Mouse (Mus musculus) splenic B cell, adult 2 months (primary cell): Measurements from ENCODE around the gene Ddx46.
"Not testable (repeated sequence)": the region's sequence is repeated elsewhere in the genome, so short reads cannot be mapped to it uniquely, and the experiment has no call there.

Experiments used
- DNase-seq: peaks from one replicate; pipeline ENCODE4 v3.0.0-alpha.2; 2011; ENCODE audit warnings: low read depth, low spot score
- H3K27me3 ChIP-seq: 2 replicates; pipeline ENCODE4 v1.6.1; 2012; ENCODE audit warnings: mild to moderate bottlenecking, low read length, moderate library complexity, mixed read lengths; ENCODE audit not compliant: control insufficient read depth, poor library complexity, insufficient read depth, severe bottlenecking
- H3K36me3 ChIP-seq: 2 replicates; pipeline ENCODE4 v1.6.1; 2012; ENCODE audit warnings: mild to moderate bottlenecking, low read length, moderate library complexity, mixed read lengths; ENCODE audit not compliant: control insufficient read depth, poor library complexity, insufficient read depth, severe bottlenecking

Ddx46 gene

DNA sequence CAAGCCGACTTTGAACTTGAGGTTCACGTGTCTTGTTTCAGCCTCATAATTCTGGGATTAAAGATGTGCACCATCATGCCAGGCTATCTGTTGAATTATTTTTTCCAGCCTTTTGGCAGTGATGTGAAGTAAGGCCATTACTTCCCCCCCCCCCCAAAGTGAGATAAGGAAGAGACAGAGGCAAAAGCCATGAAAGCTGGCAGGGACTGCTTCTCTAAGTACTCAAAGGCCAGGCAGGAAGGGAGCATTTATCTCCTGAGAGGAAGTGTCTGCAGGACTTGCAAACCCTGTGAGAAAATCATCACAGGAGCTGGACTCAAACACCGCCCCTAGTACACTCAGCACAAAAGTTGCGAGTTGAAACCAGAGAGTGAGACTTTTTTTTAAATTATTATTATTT, 15.5 kb upstream of the Ddx46 start:
- H3K36me3 ChIP-seq = no peaks in the 10 kb centered on the region
- no peaks in the 10 kb centered on the region for H3K27me3 ChIP-seq
- no peak for DNase-seq

DNA sequence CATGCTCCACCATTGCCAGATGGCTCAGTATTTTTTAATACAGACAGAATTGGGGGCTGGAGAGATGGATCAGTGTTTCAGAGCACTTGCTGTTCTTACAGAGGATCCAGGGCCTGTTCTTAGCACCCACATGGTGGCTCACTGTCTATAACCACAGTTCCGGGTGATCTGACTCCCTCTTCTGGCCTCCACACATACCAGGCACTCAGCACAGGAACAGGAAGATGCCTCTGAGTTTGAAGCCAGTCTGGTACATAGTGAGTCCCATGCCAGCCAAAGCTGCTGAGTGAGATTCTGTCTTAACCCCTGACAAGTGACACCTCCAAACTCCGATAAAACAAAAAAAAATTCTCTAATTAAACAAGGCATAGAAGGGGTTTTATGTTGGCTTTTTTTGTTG, 14.6 kb upstream of the Ddx46 start:
- Histone ChIP-seq H3K27me3 (no peaks in the 10 kb centered on the region), H3K36me3 (peaks cover 4% of the 10 kb centered on the region; the same call in 1 of the 2 replicates)
- no peak for DNase-seq

DNA sequence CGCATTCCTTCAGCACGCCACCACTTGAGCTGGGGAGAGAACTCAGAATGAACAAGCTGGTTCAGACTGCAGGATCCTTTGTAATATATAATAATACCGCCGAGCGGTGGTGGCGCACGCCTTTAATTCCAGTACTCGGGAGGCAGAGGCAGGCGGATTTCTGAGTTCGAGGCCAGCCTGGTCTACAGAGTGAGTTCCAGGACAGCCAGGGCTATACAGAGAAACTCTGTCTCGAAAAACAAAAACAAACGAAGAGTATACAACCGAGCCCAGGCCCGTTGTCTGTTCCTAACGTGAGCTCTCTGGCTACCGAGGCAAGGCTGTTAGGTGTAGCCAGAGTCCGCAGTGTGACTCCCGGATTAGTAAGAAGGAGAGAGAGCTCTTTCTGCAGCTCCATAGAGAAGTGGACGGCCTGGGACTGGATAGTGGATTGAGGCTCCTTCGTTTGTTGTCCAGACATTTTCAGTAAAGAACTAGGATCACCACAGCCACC, 12.6 kb upstream of the Ddx46 start:
- not testable (repeated sequence) for H3K36me3 ChIP-seq, DNase-seq, H3K27me3 ChIP-seq

DNA sequence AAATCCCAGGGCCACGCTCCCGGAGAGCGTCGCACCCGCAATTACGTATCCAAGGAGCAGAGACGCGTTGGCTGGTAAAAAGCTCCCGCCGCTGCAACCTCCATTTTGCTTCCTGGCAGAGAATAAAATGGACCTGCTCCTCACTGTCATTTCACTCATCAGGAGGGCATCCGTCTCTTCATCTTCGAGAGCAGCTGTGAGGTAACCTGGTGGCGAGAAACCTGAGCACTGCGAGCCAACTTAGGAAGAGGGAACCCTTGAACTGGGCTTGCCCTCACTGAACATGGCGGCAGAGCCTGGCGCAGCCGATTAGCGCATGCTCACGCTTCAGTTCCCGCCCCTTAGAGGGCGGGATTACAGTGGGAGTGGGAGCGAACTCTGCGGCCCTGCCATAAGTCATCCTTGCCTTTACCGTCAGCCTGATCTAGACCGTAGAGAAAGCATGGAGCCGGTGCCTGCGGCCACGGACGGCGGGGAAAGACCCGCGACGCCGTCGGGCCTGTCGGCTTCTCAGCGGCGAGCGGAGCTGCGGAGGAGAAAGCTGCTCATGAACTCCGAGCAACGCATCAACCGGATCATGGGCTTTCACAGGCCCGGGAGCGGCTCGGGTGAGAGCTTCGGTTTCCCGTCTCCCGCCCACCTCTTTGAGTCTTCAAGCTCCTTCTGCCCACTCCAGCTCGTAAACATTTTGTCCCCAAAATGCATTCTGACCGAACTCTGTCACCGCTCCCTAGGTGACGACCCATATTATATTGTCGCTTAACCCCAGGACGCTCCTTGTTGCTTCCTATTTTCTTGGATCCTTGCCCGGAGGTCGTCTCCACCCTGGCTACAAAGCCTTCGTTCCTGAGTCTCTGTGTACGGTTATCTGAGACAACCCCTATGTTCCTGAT, 11.9 kb upstream of the Ddx46 start, which contains the start of gene Caml:
Caml (plus strand) TSS at position 357 of the 893 bp plus-strand sequence.
- DNase-seq = peak; percentile 89
- Histone ChIP-seq H3K36me3 (peaks cover 4% of the 10 kb centered on the region; the same call in 1 of the 2 replicates), H3K27me3 (no peaks in the 10 kb centered on the region)

DNA sequence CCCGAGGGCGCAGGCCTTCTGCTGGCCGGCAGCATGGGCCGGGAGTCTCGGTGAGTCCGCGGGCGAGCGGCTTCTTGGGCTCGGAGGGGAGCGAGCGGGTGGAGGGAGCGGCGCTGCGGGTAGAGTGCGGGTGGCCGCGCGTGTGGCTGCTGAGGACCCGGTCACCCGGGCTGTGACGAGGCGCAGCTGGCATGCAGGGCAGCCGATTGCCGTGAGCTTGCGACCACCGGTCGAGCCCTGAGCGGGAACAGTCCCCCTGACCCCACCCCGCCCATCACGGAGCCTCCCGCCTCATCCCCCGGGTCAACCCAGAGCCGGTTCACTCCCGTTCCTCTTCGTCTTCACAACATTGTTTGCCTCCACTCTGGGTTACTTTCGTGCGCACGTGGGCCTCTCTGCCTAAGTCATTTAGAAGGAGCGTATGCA, 332 bp downstream of the Ddx46 start:
- Histone ChIP-seq H3K27me3 (no peaks in the 10 kb centered on the region), H3K36me3 (peaks cover 3% of the 10 kb centered on the region; the same call in 1 of the 2 replicates)
- DNase-seq = no peak

DNA sequence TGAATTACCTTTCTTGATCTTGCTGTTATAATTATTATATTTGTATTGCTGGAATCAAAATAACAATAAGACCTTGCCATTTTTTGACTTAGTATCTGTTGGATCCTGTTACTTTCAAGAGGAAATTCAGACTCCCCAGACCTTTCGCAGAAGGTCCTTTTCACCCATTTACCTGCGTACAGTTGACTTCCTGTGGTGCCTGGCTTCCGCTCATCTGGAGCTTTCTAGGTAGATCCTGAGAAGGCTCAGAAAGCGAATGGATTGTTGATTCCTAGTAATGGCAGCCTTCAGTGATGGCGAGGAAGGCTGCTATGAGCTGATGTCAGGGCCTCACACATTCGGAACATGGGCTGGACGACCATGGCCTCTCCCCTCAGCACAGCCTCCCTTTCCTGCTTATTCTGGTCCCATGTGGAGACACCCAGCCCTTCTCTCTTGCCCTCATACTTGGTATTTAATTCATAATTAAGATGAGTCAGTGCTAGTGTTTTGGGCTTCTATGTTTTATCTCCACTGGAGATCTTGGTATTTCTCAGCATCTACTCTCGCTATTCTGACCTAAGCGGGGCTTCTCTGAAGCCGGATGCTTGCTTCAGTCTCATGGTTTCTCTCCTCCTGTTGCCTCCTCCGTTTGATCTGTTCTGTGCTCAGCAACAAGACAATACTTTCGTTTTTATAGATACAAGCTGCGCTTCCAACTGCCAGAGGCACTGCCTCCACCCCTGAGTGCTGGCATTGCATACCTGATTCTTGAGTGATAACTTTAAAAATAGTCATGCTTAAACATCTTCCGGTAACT, 1.6 kb downstream of the Ddx46 start:
- no peak for DNase-seq
- H3K36me3 ChIP-seq = peaks cover 7% of the 10 kb centered on the region
- no peaks in the 10 kb centered on the region for H3K27me3 ChIP-seq

DNA sequence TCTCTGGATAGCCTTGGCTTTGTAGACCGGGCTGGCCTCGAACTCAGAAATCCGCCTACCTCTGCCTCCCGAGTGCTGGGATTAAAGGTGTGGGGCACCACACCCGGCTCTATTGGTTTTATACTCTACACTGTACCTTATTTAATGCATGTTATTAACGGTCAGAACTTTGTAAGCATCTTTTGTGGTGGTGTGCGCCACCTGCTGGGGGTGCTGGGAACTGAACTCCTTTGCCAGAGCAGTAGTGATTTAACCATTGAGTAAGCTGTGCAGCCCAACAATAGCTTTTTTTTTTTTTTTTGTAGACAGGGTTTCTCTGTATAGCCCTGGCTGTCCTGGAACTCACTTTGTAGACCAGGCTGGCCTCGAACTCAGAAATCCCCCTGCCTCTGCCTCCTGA, 5.7 kb downstream of the Ddx46 start:
- not testable (repeated sequence) for H3K27me3 ChIP-seq, H3K36me3 ChIP-seq
- peak; percentile 88 for DNase-seq

DNA sequence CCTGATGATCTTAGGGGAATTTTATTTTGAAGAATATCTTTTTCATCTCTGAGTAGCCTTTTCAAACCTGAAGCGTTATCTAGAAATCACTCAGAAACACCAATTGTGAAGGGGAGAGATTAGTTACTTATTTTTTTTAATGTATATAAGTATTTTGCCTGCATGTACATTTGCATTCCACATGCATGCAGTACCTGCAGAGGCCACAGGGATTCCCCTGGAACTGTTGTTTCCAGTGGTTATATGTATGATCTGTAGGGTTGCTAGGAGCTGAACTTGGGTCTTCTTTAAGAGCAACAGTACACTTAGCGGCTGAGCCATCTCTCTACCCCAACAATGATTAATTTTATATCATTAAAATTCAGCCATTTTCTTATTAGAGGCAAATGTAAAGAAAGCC, 9.7 kb downstream of the Ddx46 start:
- DNase-seq = peak; percentile 66
- no peaks in the 10 kb centered on the region for H3K27me3 ChIP-seq
- peaks cover 31% of the 10 kb centered on the region for H3K36me3 ChIP-seq

DNA sequence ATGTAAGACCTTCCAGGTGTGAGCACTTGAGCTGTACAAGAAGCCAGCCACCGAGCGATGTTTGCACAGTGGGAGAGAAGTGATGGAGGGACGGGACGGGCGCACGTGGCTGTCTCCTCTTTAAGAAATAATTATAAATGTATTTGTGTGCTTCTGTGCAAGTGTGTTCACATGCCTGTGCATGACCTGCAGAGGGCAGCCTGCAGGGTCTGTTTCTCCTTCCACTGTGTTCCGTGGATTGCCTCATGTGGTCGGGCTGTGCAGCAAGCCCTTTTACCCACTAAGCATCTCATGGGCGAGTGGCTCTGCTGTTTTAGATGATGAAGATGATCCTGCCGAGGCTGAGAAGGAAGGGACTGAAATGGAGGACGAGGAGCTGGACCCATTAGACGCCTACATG, 15.3 kb downstream of the Ddx46 start:
- Histone ChIP-seq H3K27me3 (no peaks in the 10 kb centered on the region), H3K36me3 (peaks cover 55% of the 10 kb centered on the region)
- no peak for DNase-seq

DNA sequence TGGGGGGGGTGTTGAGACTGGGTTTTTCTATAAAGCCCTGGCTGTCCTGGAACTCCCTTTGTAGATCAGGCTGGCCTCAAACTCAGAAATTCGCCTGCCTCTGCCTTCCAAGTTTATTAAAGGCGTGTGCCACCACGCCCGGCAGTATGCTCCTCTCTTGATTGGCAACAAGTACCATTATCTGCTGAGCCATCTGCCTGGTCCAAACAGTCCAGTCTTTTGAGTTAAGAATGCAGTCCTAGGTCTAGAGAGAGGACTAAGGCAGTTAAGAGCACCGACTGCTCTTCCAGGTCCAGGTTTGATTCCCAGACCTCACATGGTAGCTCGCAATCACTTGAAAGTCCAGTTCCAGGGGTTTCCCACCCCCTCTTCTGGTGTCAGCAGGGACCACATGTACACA, 16.2 kb downstream of the Ddx46 start:
- DNase-seq = no peak
- H3K36me3 ChIP-seq = peaks cover 52% of the 10 kb centered on the region
- no peaks in the 10 kb centered on the region for H3K27me3 ChIP-seq

DNA sequence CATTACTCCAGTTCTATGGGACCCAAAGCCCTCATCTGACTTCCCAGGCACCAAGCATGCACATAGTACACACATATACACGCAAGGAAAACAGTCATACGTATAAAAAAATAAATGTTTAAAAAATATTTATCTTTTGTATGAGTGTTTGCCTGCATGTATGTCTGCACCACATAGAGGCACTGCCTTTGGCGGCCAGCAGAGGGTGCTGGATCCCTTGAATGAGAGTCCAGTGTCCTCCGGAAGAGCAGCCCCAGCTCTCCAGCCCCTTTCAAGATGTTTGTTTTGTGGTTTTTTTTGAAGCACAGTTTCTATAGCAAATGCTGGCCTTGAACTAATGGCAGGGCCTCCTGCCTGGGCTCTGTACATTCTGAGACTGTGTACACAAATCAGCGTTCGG, 33.7 kb downstream of the Ddx46 start:
- DNase-seq = peak; percentile 52
- Histone ChIP-seq H3K27me3 (no peaks in the 10 kb centered on the region), H3K36me3 (peaks cover 17% of the 10 kb centered on the region)

DNA sequence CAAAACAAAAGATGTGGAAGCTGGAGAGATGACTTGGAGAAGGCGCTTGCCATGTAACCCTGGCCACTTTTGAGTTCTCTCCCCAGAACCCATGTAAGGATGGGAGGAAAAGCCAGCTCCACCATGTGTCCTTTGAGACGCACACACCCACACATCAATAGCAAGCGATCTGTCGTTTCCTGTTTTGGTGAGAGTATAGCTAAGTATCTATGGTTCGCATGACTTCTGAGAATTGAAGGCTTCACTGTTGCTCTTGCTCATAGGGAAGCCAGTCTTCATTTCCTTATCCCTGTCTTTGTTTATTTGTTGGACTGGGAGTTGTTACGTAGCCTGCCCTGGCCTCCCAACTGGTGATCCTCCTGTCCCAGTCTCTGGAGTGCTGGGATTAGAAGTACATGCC, 37.9 kb downstream of the Ddx46 start:
- no peak for DNase-seq
- no peaks in the 10 kb centered on the region for H3K27me3 ChIP-seq
- peaks cover 18% of the 10 kb centered on the region for H3K36me3 ChIP-seq

DNA sequence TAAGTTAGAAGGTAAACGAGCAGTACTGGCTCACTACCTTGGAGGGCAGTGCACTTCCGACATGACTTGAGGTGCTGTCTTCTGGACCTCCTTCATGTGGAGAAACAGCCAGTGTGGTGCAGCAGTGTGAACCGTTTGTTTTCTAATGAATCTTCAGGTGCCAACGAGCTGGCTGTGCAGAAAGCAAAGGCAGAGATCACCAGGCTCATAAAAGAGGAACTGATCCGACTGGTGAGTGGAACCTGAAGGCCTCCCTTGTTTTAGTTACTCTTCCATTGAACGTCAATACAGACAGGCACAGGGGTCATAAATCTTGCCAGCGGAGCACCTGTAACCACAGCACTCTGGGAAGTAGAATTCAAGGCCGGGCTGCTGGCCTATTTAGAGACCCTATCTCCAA, 42.5 kb downstream of the Ddx46 start:
- DNase-seq = peak; percentile 44

DNA sequence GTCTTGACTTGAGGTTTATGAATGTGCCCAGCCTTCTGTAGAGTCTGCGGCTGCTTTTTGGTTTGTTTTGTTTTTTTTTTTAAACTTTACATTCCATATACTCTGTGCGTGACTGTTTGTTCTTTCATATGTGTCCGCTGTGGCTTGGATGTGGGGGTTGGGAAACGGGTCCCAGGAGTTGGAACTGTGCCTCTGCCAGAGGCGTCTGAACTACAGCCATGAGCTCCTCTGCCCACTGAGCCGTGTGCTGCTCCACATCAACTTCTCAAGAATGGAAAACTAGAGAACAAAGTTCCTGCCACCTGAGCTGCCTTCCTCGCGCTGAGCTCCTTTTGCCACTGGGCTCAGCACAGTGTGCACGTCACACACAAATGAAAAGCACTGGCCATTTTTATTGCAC, 47.4 kb downstream of the Ddx46 start:
- Histone ChIP-seq H3K36me3 (peaks cover 11% of the 10 kb centered on the region), H3K27me3 (no peaks in the 10 kb centered on the region)
- no peak for DNase-seq

More for the DNA sequence above, 42.5 kb downstream of the Ddx46 start:
- Histone ChIP-seq H3K27me3 (no peaks in the 10 kb centered on the region), H3K36me3 (peaks cover 16% of the 10 kb centered on the region)

DNA sequence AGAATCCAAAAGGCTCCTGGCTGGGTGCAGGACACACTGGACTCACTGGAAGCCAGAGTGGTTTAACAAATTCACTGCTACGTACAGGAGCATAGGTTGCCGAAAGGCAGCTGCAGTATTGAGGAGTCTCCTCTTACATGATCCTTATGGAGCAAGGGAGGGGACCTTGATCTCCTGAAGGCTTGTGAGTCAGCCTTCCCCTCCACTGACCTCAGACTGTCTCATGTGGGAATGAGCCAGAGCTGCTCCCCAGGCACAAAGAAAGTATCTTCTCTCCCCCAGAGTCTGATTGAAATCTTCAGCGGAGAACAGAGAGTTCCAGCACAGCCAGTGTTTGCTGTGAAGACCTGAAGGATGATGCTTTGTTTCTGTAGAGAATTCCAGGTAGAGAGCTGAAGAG, 48.8 kb downstream of the Ddx46 start:
- no peaks in the 10 kb centered on the region for H3K27me3 ChIP-seq
- H3K36me3 ChIP-seq = peaks cover 8% of the 10 kb centered on the region

More for the DNA sequence above, 48.8 kb downstream of the Ddx46 start:
- DNase-seq = no peak
